Mouse (Mus musculus): ENCODE data around the gene Nuf2. TPM values are rescaled to one million over a fixed set of nuclear protein-coding genes. Genes with fewer than 3 reads are reported as not detected.

The Nuf2 gene
- total and polyA plus RNA-seq, 3 experiments = 53.5 to 119 (median 104) TPM

DNA sequence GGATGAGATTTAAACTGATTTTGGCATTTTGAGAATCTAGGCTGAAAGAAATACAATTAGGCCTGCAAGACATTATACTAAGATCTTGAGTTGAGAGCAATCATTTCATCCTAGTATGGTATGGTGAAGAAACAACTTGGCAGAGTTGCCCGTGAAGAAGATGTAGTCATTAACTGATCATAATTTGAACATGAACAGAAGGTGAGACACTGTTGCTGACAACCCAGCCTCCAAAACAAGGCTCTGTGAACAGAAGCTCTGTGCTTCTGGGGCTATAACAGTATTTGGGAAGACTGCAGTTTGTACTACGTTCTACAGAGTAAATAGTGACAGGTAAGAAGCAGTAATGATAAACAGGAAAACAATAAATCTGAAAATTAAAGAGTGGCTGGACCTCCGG lies 28.4 kb downstream of the Nuf2 start:
- Histone ChIP-seq H3K36me3 (replicated peaks in 1 of 2; ENCODE audit: control insufficient read depth in 1 of 2, insufficient read depth in 1 of 2, low read length in 1 of 2) (peaks cover 72 to 93% of the 10 kb centered on the region in 2 experiments), H3K27ac (ENCODE audit: insufficient read depth, low read depth) (no peak overlapping the region), H3K4me1 (ENCODE audit: control insufficient read depth in 1 of 2, insufficient read depth in 2 of 2) (no peaks in the 10 kb centered on the region), H3K9ac (ENCODE audit: insufficient read depth, low read depth) (no peak overlapping the region), H3K27me3 (replicated peaks) (no peaks in the 10 kb centered on the region), H3K9me3 (replicated peaks; ENCODE audit: low read length) (no peaks in the 10 kb centered on the region), H3K79me2 (replicated peaks; ENCODE audit: control insufficient read depth, extremely low read depth, insufficient read depth, poor library complexity, severe bottlenecking) (no peaks in the 10 kb centered on the region), H3K4me2 (ENCODE audit: insufficient read depth, low read depth, poor library complexity, severe bottlenecking) (no peak overlapping the region), H3K4me3 (replicated peaks in 1 of 3; ENCODE audit: low read depth in 2 of 3, low read length in 2 of 3, poor library complexity in 1 of 3) (no peak overlapping the region)
- TF ChIP-seq HCFC1 (IDR thresholded peaks at IDR 0.05; ENCODE audit: low read depth, low read length) (no peak), BHLHE40 (IDR thresholded peaks at IDR 0.05; ENCODE audit: low read depth, low read length) (no peak), ZKSCAN1 (IDR thresholded peaks at IDR 0.05; ENCODE audit: borderline replicate concordance, low read depth, low read length) (no peak), UBTF (IDR thresholded peaks at IDR 0.05; ENCODE audit: low read depth, low read length) (no peak), MAFK (IDR thresholded peaks at IDR 0.05; ENCODE audit: insufficient replicate concordance, low read length) (no peak), MYC (IDR thresholded peaks at IDR 0.05; ENCODE audit: low read depth, low read length) (no peak), USF2 (conservative IDR thresholded peaks at IDR 0.05; ENCODE audit: low read depth, low read length) (no peak), RCOR1 (conservative IDR thresholded peaks at IDR 0.05; ENCODE audit: low read depth, low read length) (no peak), E2F4 (IDR thresholded peaks at IDR 0.05; ENCODE audit: insufficient replicate concordance, low read depth, low read length) (no peak), NRF1 (IDR thresholded peaks at IDR 0.05; ENCODE audit: low read depth, low read length) (no peak)
- DNase-seq (ENCODE audit: extremely low read depth) = no peak
- dilution Hi-C loops (cut with MboI; ENCODE audit: extremely low pct_ligation_motif_present, extremely low pct_unique_long_range_greater_than_20kb, low sequenced_read_pairs) (no loop called here), in situ Hi-C loops (cut with MboI; ENCODE audit: low pct_ligation_motif_present, low pct_unique_long_range_greater_than_20kb, low sequenced_read_pairs) (no loop called here)

DNA sequence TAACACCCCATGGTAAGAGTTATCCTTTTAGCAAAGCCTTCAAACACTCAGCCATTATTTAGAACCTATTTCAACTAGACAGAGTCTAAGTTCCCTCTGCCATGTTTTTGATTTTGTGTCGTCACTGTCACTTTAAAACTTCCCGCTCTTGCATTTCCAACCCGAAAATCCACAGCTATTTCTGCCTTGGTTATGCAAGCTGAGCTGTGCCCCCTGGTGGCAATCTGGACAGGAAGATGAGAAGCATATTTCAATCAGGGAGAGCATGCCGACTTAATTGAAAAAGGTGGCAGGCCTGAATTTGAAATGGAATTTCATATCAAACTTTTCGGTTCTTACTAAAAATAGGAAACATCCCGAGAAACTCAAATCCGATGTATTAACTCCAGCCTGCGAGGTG lies 35.6 kb downstream of the Nuf2 start:
- peak; percentile 21 for DNase-seq (ENCODE audit: extremely low read depth)
- dilution Hi-C loops (cut with MboI; ENCODE audit: extremely low pct_ligation_motif_present, extremely low pct_unique_long_range_greater_than_20kb, low sequenced_read_pairs) = no loop called here
- no peak overlapping the region for H3K4me2 ChIP-seq (ENCODE audit: insufficient read depth, low read depth, poor library complexity, severe bottlenecking)
- no peak overlapping the region for H3K4me3 ChIP-seq (replicated peaks in 1 of 3; ENCODE audit: low read depth in 2 of 3, low read length in 2 of 3, poor library complexity in 1 of 3)
- no peaks in the 10 kb centered on the region for H3K9me3 ChIP-seq (replicated peaks; ENCODE audit: low read length)
- TF ChIP-seq JUND (conservative IDR thresholded peaks at IDR 0.05; ENCODE audit: low read depth, low read length) (no peak), RAD21 (IDR thresholded peaks at IDR 0.05; ENCODE audit: low read depth, low read length) (peak; percentile 25), CTCF (conservative IDR thresholded peaks at IDR 0.05 in 1 of 2, IDR thresholded peaks at IDR 0.05 in 1 of 2; ENCODE audit: low read depth in 2 of 2, low read length in 2 of 2) (peak in 1 of 2 experiments; percentile 56; a peak in 2 of 4 replicates), SMC3 (IDR thresholded peaks at IDR 0.05; ENCODE audit: low read depth, low read length) (peak; percentile 46)
- H3K4me1 ChIP-seq (ENCODE audit: control insufficient read depth in 1 of 2, insufficient read depth in 2 of 2) = no peaks in the 10 kb centered on the region
- peaks cover 25 to 58% of the 10 kb centered on the region in 2 experiments for H3K36me3 ChIP-seq (replicated peaks in 1 of 2; ENCODE audit: control insufficient read depth in 1 of 2, insufficient read depth in 1 of 2, low read length in 1 of 2)
- no peak overlapping the region for H3K27ac ChIP-seq (ENCODE audit: insufficient read depth, low read depth)
- no peaks in the 10 kb centered on the region for H3K79me2 ChIP-seq (replicated peaks; ENCODE audit: control insufficient read depth, extremely low read depth, insufficient read depth, poor library complexity, severe bottlenecking)
- no peak overlapping the region for H3K9ac ChIP-seq (ENCODE audit: insufficient read depth, low read depth)
- in situ Hi-C loops (cut with MboI; ENCODE audit: low pct_ligation_motif_present, low pct_unique_long_range_greater_than_20kb, low sequenced_read_pairs) = no loop called here
- H3K27me3 ChIP-seq (replicated peaks) = no peaks in the 10 kb centered on the region

DNA sequence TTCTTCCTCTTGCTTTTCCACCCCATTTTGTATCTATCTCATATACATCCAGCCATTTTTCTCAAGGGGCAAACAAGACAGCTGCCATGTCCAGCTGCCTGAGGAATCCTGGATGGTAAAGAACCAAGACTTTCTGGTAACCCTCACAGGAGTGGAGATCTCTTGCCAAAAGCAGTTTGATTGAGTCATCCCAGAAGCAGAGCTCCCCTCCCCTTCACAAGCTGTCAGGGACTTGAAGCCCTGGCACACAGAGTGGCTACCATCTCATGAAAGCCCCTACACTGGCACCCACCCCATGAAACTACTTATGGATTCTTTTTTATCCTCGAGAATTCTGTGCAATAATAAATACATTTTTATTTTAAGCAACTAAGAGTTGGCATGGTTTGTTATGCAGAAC lies 39.7 kb downstream of the Nuf2 start:
- no peaks in the 10 kb centered on the region for H3K79me2 ChIP-seq (replicated peaks; ENCODE audit: control insufficient read depth, extremely low read depth, insufficient read depth, poor library complexity, severe bottlenecking)
- peaks cover 0 to 25% of the 10 kb centered on the region in 2 experiments for H3K36me3 ChIP-seq (replicated peaks in 1 of 2; ENCODE audit: control insufficient read depth in 1 of 2, insufficient read depth in 1 of 2, low read length in 1 of 2)
- no peak overlapping the region for H3K27ac ChIP-seq (ENCODE audit: insufficient read depth, low read depth)
- H3K4me1 ChIP-seq (ENCODE audit: control insufficient read depth in 1 of 2, insufficient read depth in 2 of 2) = no peaks in the 10 kb centered on the region
- no peaks in the 10 kb centered on the region for H3K27me3 ChIP-seq (replicated peaks)
- no peak for TF ChIP-seq CHD2 (IDR thresholded peaks at IDR 0.05; ENCODE audit: low read length)
- in situ Hi-C loops (cut with MboI; ENCODE audit: low pct_ligation_motif_present, low pct_unique_long_range_greater_than_20kb, low sequenced_read_pairs) (no loop called here), dilution Hi-C loops (cut with MboI; ENCODE audit: extremely low pct_ligation_motif_present, extremely low pct_unique_long_range_greater_than_20kb, low sequenced_read_pairs) (no loop called here)
- DNase-seq (ENCODE audit: extremely low read depth) = no peak
- no peak overlapping the region for H3K4me2 ChIP-seq (ENCODE audit: insufficient read depth, low read depth, poor library complexity, severe bottlenecking)
- no peaks in the 10 kb centered on the region for H3K9me3 ChIP-seq (replicated peaks; ENCODE audit: low read length)
- H3K4me3 ChIP-seq (replicated peaks in 1 of 3; ENCODE audit: low read depth in 2 of 3, low read length in 2 of 3, poor library complexity in 1 of 3) = no peak overlapping the region
- no peak overlapping the region for H3K9ac ChIP-seq (ENCODE audit: insufficient read depth, low read depth)

Data from CH12.LX (cell line).